Mouse (Mus musculus): ENCODE measurements at regions not wholly inside any gene's neighbourhood (a gene's known extent, or its start where the extent isn't known, plus 50 kb on each side); places are given as distances from the start of the nearest gene placed in this dataset.

DNA sequence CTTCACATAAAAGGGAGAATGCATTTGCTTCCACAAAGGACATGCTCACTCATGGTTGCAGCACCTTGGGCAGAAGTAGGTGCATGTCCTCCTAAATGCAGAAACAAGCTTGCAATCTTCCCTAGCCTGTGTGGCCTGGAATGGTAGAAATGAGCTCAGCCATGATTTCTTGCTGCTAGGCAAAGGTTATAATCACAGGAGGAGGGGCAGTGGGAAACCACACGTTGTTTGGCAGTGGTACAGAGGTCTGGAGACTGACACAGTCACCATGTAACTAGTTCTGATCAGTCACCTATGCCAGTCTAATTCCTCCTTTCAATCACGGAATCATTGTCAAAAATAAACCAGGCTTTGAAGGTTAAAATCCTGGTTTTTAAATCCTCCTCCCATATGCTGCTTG, 148.6 kb upstream of the Zeb2 start:
- ATAC-seq (ENCODE audit: poor library complexity, severe bottlenecking), result no peak

DNA sequence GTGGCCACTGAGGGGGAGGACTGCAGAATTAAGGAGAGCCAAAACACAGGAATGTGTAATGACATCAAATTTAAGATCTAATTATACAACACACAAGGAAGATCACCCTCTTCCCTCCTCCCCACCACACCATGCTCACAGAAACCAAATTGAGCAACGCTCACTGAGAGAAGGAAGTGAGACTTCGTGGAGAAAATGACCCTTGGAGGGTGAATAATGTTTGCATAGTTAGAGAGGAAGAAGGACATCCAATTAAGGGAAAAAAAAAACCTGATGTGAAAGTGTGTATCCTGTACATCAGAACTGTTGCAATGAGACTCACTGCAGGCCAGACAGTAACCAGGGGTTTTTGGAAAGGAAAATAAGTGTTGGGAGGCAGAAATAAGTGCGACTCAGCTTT, 144.8 kb upstream of the Zeb2 start:
- ATAC-seq (ENCODE audit: poor library complexity, severe bottlenecking), result peak; percentile 98

DNA sequence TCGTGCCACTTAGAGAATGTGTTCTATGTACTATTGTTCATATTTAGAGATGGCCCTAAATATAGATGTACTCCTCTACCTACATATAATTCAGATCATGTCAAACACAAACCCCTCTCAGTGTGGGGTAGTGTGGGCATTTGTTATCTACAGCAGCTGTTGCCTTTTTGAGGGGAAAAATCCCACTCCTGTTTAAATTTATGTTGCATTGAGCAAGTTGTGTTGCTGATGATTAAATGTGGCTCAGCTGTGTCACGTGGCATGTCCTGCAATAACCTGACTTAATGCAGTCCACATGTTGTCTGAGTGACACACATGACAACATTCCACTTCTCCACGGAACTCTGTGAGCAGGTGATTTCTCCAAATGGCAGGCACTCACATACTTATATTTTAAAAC, 141.7 kb upstream of the Zeb2 start:
- ATAC-seq (ENCODE audit: poor library complexity, severe bottlenecking), result no peak

DNA sequence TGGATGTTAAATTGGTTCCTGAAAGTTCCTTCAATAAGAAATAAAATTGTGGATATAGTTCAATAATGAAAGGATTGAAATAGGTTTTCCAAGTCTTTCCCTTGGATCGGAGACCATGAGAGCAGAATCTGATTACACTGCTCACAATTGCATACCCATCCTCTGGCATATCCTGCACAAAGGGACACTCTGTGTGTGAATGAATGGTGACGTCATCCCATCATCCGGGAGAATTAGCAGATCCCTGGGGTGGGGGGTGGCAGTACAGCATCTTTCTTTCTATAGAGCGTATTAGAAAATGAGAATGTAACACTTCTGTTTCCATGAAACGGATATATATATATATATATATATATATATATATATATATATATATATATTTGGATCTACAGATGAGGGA, 139.2 kb upstream of the Zeb2 start:
- no peak for ATAC-seq (ENCODE audit: poor library complexity, severe bottlenecking)

DNA sequence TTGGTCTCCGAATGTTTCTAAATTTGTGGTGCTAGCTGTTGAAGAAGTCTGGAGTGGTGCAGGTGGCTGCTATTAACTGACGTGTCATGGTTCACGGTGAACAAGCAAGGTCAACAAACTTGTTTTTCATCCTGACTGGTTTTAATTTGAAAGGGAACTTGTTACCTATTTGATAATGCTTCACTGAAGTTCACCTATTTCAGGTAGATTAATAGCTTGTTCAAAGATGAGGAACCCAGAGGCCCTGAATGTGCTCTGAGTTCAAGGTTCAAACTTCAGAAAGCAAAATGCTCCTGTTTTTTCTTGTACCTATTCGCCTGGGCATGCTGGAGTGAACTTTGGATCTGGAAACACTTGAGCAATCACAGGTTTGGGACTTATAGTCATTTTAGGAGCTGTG, 136.7 kb upstream of the Zeb2 start:
- ATAC-seq (ENCODE audit: poor library complexity, severe bottlenecking), result no peak

DNA sequence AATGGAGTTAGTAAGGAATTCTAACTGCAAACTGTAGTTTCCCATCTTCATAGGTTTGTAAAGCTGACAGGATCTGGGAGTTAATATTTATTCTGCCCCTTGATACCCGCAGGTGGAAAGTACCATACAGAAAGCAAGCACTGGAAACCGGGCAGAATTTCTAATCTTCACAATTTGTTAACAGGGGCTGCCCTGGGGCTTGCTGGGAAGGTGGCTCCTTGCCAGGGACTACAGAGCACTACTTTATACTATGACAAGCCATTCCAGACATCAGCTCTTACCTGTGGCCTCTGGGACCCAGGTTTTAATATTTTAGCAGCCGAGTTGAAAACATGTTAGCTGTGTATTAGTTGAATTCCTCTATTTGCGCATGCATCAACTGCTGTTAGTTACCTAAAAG, 135.1 kb upstream of the Zeb2 start:
- ATAC-seq (ENCODE audit: poor library complexity, severe bottlenecking), result no peak

DNA sequence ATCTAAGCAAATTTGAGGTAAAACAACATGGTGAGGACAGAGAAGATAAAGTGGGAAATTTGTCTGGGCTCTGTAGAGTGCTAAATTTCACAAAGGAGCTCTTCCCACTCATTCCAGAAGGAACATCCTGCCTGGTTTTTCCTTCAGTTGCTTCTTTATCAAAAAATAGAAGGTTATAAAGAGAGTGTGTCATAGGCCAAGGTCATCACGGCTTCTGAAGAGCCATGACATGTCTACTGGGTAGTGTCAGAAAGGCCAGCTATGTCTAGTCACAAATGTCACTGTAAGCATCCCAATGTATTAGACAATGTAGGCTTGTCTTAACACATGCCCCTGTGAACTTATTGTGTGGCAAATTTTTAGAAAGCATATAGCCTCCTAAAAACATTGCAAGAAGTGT, 132.5 kb upstream of the Zeb2 start:
- ATAC-seq (ENCODE audit: poor library complexity, severe bottlenecking), result no peak

DNA sequence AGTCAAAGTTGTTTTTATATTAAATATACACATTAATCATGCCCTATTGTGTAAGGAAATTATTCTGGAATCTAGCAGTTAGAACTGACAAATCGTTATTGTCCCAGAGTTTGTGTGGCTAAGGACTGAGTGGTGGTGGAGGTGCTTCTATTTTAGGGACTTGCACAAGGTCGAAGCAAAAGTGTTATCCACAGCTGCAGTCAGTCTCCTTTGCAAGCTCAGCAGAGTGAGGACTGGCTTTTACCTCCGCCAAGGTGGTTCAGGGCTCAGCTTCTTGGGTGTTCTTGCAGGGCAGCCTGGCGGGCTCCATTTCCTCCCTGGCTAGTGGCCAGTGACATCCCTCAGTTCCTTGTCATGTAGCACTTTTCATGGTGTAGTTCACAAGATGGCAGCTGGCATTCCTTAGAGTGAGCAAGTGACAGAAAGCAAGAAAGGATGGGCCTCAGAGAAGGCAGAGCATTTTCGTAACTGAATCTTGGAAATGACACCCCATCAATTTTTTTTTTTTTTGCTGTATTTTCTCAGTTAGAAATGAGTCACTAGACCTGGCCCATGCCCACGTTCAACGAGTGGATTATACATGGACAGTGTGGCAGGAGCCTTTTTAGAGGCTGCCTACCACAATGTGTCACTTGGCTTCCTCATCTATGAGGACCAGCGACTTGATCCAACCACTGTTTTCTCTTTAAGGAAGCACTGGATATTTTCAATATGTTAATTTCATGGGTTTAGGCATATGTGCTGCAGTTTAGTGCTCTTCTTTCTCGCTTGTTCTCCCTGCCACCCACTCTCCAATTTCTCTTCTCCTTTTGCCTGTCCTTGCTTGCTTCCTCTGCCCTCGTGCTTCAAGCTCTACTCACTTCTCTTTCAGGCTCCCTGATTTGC, 129.1 kb upstream of the Zeb2 start:
- ATAC-seq (ENCODE audit: poor library complexity, severe bottlenecking), result peak; percentile 86

DNA sequence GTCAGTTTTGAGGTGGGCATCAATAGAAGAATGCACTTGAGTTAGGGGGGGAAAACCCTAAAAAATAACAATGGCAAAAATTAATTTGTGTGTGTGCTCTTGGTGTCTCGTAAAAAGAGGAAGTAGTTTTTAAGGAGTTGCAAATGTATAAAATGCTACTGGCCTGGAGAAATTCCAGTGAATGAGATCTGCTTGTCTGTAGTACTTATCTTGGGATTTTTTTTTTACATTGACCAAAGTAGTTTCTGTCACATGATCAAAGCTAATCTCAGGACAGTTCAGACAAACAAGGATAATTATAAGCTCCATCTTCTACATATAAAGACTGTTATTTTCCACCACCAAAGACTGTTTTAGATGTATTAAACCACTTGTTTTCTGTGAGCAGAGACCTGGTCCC, 128.3 kb upstream of the Zeb2 start:
- peak; percentile 33; the same call in 1 of the 2 replicates for ATAC-seq (ENCODE audit: poor library complexity, severe bottlenecking)

DNA sequence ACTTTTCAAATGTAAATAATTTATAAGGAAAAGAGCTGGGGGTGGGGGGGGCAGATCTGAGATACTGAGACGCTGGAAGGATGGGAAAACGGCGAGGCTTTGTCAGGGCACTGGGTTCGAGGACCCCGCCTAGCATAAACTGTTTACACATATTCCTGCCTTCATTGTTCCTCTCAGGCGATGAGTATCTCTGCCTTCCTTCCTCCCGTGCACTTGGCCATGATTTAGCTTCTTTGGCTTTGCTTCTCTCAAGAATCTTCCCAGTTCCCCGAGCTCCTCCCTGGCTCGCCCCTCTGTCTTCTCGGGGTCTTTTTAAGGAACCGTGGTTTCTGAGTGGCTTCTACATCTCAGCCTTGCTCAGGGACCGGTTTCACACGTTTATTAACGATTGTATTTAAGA, 127.3 kb upstream of the Zeb2 start:
- ATAC-seq (ENCODE audit: poor library complexity, severe bottlenecking), result no peak

DNA sequence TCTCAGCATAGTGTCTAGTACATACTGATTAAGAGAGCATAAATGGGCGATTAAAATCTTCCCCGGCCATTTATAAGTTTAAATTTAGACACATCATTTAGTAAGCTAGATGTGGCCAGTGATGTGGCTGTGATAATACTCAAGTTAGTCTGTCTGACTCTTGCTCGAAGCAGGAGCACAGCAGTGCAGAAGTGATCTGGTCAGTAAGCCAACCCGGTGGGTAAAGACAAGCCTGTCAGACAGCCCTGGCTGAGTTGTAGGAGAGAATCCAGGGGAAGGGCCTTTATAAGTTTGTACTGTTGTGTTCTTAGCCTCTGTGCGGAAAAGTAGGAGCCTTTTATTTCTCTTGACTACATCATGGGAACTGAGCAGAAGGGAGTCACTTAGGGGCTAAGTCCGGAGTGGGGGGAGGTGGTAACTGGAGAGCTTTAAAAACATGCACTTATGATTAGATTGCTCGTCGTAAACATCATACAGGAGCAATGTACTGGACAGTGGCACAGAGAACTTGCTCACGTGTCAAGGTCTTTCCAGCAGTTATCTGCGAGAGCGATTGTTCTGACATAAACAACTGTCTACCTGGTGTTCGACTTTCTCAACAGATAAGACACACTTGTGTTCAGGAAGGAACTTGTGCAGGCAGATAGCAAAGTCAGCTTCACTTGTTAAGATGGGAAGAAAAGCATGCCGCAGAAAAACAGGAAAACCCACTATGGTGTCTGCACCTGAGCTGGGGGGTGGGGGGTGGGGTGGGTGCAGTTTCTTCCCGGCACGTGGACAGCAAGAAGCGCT, 122.5 kb upstream of the Zeb2 start:
- no peak; the same call in 1 of the 2 replicates for ATAC-seq (ENCODE audit: poor library complexity, severe bottlenecking)

DNA sequence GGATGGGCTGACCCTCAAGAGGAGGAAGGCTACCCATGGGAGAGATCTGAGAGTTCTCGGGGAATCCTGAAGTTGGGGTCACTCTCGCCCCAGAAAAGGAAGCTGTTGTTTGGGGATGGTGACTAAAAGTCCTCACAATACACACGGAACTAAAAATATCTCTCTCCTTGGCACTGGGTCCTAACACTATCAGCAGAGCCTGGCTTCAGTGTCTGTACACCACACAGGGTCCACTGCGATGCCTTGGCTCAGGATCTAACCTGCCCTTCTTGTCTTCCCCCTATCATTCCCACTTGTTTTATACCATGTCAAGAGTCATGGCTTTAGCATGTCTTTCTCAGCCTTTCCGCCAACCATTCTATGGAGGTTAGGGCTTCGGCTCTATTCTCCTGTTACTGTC, 121.8 kb upstream of the Zeb2 start:
- ATAC-seq (ENCODE audit: poor library complexity, severe bottlenecking), result no peak

DNA sequence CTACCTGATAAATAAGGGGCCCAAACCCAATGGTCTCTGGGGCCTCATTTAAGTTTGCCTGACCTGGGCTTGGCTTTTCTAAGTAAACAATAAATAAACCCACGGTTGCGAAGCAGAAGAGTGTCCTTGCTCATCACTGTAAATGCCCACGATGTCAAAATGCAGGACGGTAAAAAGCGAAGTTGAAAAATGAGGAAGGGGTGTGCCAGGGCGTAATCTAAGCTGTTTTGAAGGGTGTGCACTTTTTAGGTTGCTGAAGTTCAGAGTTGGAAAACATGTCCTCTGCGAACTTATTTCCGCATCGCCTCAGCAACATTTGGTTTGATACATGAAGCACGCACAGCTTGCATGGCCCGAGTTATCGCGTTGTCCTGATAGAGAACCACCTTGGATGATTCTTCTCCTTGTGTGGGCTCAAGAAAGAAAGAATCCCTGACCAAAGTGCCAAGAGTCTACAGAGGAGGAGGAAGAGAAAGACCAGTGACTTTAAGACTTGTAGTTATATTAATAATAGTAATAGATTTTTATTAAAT, 119.0 kb upstream of the Zeb2 start:
- ATAC-seq (ENCODE audit: poor library complexity, severe bottlenecking), result peak; percentile 85

DNA sequence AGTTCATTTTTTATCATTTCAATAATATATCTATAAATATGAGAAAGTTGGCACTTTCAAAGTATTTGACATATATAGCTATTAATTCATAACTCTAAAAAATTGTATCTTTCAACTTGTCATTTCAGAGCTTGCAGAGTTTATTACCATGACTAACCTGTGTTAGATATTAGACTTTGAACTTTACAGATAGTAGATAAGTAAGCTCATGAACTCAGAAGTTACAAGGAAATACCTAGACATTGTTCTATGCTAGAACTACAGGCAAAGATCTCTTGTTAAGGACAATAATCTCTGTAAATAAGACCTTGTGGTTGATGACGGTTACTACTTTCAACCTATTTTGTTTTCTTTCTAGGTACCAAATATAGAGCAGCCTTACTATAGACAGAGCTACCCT, 117.0 kb upstream of the Zeb2 start:
- ATAC-seq (ENCODE audit: poor library complexity, severe bottlenecking), result no peak

DNA sequence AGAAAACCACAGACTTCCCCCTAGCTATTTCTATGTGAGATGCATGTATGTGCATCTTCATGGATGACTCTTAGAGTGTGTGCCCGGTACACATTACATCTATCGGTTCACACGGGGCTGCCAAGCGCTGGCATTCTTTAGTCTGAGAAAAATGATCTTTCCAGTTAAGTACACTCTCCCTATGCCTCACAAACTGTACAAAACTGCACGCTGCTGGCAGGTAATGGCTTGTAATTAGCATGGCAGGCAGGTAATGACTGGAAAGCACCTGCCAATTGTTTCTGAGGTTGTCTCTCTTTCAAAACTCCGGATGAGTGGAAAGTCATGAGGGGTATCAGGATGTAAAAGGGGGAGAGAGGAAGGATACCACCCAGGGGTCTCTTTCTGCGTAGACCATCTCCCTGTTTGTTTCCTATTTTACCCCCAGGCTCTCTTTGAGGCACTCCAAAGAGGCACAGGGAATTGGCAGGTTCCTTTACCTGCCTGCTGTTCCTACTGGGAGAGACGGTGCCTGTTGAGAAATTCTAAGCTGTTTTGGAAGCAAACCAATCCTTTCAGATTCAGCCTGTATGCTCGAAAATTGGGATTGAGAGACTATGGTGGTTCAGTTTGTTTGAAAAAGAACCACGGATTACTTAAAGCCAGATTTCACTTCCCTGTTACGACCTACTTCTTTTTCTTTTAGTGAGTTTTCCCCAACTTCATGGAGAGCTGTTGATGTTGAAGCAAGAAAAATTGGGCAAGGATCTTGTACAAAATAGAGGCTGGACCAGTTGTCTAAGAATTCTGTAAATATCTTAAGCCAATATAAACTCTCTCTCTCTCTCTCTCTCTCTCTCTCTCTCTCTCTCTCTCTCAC, 113.4 kb upstream of the Zeb2 start:
- peak; percentile 68 for ATAC-seq (ENCODE audit: poor library complexity, severe bottlenecking)

DNA sequence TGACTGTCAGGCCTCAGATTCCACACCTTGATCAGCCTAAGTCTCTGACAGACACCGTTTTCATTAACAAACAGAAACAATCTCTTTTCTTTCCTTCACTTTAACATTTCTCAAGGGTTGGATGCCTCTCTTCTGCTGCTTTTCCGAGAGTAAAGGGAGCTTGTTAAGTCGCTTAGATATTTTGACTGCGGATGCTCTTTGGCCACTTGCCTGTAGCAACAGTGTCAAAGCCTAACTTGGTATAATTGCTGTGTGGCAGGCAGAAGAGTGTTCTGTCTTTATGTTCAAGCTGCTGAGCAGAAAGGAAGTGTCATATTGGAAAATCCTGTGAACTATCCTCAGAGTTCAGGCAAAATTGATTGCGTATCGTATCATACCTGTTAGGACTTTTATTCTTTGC, 112.3 kb upstream of the Zeb2 start:
- no peak for ATAC-seq (ENCODE audit: poor library complexity, severe bottlenecking)

DNA sequence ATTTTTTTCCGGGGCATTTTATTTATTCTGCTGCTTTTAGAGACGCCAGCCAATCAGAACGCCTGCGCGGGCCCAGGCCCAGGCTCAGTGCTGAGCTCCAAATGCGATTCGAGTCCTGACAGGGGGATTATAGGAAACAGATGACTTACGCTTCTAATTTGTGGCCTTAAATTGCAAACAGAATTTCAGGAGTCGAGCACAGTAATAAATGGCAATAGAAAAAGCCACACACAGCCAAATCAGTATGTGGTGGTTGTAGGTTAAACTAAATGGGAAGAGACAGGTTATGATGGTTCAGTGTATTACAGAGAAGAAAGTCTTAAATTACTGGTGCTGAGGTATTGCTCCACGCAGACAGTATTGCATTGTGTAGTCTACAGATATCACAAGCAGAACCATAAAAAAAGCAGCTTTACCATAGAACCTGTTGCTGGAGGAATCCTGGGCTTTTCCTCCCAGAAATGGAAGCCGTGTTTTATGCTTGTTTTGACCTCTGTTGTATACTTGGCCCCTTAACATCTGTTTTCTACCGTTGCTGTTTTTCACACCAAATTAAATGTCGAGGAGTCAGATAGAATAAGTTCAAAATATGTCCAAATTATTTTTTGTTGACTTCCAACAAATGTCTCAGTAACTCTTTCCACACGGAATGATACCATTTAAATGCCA, 110.2 kb upstream of the Zeb2 start:
- ATAC-seq (ENCODE audit: poor library complexity, severe bottlenecking), result no peak

DNA sequence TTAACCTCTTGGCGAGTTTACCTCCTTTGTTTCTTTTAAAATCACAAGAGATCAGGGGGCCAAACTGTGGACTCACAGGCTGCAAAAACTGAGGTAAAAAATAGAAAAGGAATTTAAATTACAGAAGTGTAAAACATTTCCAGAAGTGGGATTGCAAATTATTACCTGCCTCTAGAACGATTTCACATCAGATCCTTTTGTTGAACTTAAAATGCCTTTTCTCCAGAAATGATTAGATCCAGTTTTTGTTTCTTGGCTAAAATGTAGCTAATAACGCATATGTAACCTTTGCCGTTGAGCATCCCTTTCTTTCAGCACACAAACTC, 108.8 kb upstream of the Zeb2 start:
- ATAC-seq (ENCODE audit: poor library complexity, severe bottlenecking), result no peak

DNA sequence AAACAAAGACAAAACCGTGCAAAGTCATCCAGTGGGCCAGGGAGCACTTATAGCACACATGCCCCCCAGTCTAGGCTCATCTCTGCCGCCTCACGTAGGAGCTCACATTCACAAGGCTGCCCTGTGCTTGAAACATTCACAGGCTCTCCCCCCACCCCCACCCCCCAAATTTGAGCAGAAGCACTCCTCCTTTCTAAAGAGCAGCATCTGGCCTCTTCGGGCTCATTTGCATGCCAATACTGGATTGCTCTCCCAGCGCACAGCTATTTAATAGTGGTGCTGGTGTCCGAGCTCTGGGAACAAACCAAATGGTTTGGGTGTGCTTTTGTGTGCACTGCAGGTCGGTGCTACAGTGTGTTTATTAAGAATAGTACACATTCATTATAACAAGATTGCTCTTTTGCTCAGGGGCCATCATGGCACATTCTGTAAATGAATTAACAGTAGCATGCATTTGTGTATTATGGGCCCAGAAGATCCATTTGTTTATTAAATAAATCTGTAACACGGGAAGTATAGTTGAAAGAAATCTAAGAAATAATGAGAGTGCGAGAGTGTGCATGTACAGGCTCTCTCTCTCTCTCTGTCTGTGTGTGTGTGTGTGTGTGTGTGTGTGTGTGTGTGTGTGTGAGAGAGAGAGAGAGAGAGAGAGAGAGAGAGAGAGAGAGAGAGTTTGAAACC, 108.3 kb upstream of the Zeb2 start:
- no peak for ATAC-seq (ENCODE audit: poor library complexity, severe bottlenecking)

DNA sequence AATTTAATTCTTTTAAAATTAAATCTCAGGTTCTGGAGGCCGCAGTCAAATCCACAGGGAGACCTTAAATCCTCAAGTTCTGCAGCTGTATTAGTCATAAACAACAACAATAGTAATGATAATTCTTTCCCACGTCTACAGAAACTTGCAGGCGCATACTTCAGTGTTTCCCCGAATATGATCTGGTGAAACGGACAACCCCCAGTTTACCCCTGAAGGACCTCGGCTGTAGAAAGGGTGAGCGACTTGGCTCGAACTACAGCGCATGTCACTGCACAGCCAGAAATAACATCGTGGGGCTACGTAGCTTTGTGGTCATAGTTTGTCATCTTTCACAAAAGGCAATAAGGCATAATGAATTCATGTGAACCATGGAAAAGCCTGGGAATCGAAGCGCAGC, 105.0 kb upstream of the Zeb2 start:
- ATAC-seq (ENCODE audit: poor library complexity, severe bottlenecking), result no peak

Data from megakaryocyte, adult 5-6 weeks (primary cell).